Mouse (Mus musculus): ENCODE measurements at regions not wholly inside any gene's neighbourhood (a gene's known extent, or its start where the extent isn't known, plus 50 kb on each side); places are given as distances from the start of the nearest gene placed in this dataset.

DNA sequence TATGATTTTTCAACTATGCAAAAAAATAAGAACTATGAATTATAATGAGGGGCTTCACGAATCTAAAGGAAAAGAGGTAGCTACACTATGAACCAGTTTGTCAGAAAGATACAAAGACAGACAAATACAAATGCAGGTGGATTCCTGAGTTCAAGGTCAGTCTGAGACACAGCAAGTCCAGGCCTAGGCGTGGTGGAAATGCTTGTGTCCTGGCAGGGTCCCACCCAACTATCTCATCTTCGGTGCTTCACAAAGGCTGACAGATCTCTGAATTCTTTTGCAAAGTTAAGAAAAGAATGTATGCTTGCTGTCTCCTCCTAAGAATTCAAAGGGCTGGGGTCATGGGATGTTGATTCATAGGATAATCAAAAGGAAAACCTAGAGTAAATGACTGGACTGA lies 132.9 kb upstream of the Abca1 start:
- TF ChIP-seq CTCF (IDR thresholded peaks at IDR 0.05; ENCODE audit: extremely low read depth, insufficient read length, insufficient replicate concordance, low read depth, low read length) = no peak
- TF ChIP-seq POLR2A (IDR thresholded peaks at IDR 0.05; ENCODE audit: low read depth, low read length) = no peak
